Mouse (Mus musculus): ENCODE data around the gene Dhdh. TPM values are rescaled to one million over a fixed set of nuclear protein-coding genes. Genes with fewer than 3 reads are reported as not detected.

The Dhdh gene
- polyA plus RNA-seq, 1 experiment from 2014 or later, result 2.3 TPM

- Histone ChIP-seq H3K4me3 (no peak overlapping the region), H3K4me1 (peaks cover 10% of the 10 kb centered on the region), H3K36me3 (peaks cover 18% of the 10 kb centered on the region), H3K27ac (no peak overlapping the region), H3K9ac (no peak overlapping the region), H3K27me3 (replicated peaks) (no peaks in the 10 kb centered on the region), H3K9me3 (no peaks in the 10 kb centered on the region), H3K4me2 (replicated peaks) (peak overlapping the region; percentile 77)
- ATAC-seq (ENCODE audit: low FRiP score, low read depth), result no peak
- 86% methylated on average over 6 of the region's 6 CpGs for WGBS
Measured at GRCm38 (mm10) chr7:45508561-45508960, 20.0 kb upstream of the Dhdh start.

- H3K27me3 ChIP-seq (replicated peaks), result no peaks in the 10 kb centered on the region
- no peak overlapping the region for H3K27ac ChIP-seq
- H3K4me1 ChIP-seq, result peaks cover 10% of the 10 kb centered on the region
- no peak overlapping the region for H3K9ac ChIP-seq
- no peaks in the 10 kb centered on the region for H3K9me3 ChIP-seq
- ATAC-seq (ENCODE audit: low FRiP score, low read depth), result no peak
- no peak overlapping the region for H3K4me2 ChIP-seq (replicated peaks)
- 91% methylated on average over 6 of the region's 6 CpGs for WGBS
- no peak overlapping the region for H3K4me3 ChIP-seq
- peaks cover 18% of the 10 kb centered on the region for H3K36me3 ChIP-seq
Measured at GRCm38 (mm10) chr7:45507583-45507982, 19.0 kb upstream of the Dhdh start.

GRCm38 (mm10) chr7:45498427-45498826, 9.8 kb upstream of the Dhdh start:
- Histone ChIP-seq H3K4me1 (no peaks in the 10 kb centered on the region), H3K4me3 (no peak overlapping the region), H3K9me3 (no peaks in the 10 kb centered on the region), H3K36me3 (peaks cover 79% of the 10 kb centered on the region), H3K27ac (no peak overlapping the region), H3K9ac (no peak overlapping the region), H3K4me2 (replicated peaks) (no peak overlapping the region), H3K27me3 (replicated peaks) (no peaks in the 10 kb centered on the region)
- ATAC-seq (ENCODE audit: low FRiP score, low read depth), result no peak
- WGBS, result 96% methylated on average over 6 of the region's 6 CpGs

- Histone ChIP-seq H3K9ac (no peak overlapping the region), H3K4me1 (peaks cover 10% of the 10 kb centered on the region), H3K27ac (no peak overlapping the region), H3K4me2 (replicated peaks) (no peak overlapping the region), H3K36me3 (peaks cover 70% of the 10 kb centered on the region), H3K27me3 (replicated peaks) (no peaks in the 10 kb centered on the region), H3K9me3 (no peaks in the 10 kb centered on the region), H3K4me3 (no peak overlapping the region)
- no peak for ATAC-seq (ENCODE audit: low FRiP score, low read depth)
- WGBS, result 85% methylated on average over 9 of the region's 9 CpGs
Measured at GRCm38 (mm10) chr7:45494548-45494947, 5.9 kb upstream of the Dhdh start.

- H3K36me3 ChIP-seq, result peaks cover 54% of the 10 kb centered on the region
- no peak overlapping the region for H3K4me3 ChIP-seq
- no peak overlapping the region for H3K4me2 ChIP-seq (replicated peaks)
- H3K4me1 ChIP-seq, result peaks cover 10% of the 10 kb centered on the region
- WGBS, result 96% methylated on average over 5 of the region's 5 CpGs
- H3K27me3 ChIP-seq (replicated peaks), result no peaks in the 10 kb centered on the region
- no peaks in the 10 kb centered on the region for H3K9me3 ChIP-seq
- H3K9ac ChIP-seq, result no peak overlapping the region
- ATAC-seq (ENCODE audit: low FRiP score, low read depth), result no peak
- H3K27ac ChIP-seq, result no peak overlapping the region
Measured at GRCm38 (mm10) chr7:45492951-45493350, 4.3 kb upstream of the Dhdh start.

- no peak overlapping the region for H3K4me3 ChIP-seq
- ATAC-seq (ENCODE audit: low FRiP score, low read depth), result no peak
- H3K27me3 ChIP-seq (replicated peaks), result no peaks in the 10 kb centered on the region
- no peak overlapping the region for H3K4me2 ChIP-seq (replicated peaks)
- H3K27ac ChIP-seq, result no peak overlapping the region
- peaks cover 10% of the 10 kb centered on the region for H3K4me1 ChIP-seq
- H3K36me3 ChIP-seq, result peaks cover 48% of the 10 kb centered on the region
- WGBS, result 94% methylated on average over 8 of the region's 8 CpGs
- no peaks in the 10 kb centered on the region for H3K9me3 ChIP-seq
- no peak overlapping the region for H3K9ac ChIP-seq
Measured at GRCm38 (mm10) chr7:45492225-45492844, 3.7 kb upstream of the Dhdh start.

GRCm38 (mm10) chr7:45491264-45491663, 2.7 kb upstream of the Dhdh start:
- H3K27ac ChIP-seq, result no peak overlapping the region
- no peak overlapping the region; the same call in 1 of the 2 replicates for H3K4me2 ChIP-seq (replicated peaks)
- no peak overlapping the region for H3K9ac ChIP-seq
- ATAC-seq (ENCODE audit: low FRiP score, low read depth), result no peak
- no peak overlapping the region for H3K4me3 ChIP-seq
- H3K27me3 ChIP-seq (replicated peaks), result no peaks in the 10 kb centered on the region
- H3K9me3 ChIP-seq, result no peaks in the 10 kb centered on the region
- 22% methylated on average over 3 of the region's 3 CpGs for WGBS
- H3K36me3 ChIP-seq, result peaks cover 38% of the 10 kb centered on the region
- H3K4me1 ChIP-seq, result peaks cover 10% of the 10 kb centered on the region

GRCm38 (mm10) chr7:45490822-45491221, 2.2 kb upstream of the Dhdh start:
- Histone ChIP-seq H3K9ac (no peak overlapping the region), H3K27me3 (replicated peaks) (no peaks in the 10 kb centered on the region), H3K36me3 (peaks cover 34% of the 10 kb centered on the region), H3K27ac (no peak overlapping the region), H3K4me1 (peaks cover 10% of the 10 kb centered on the region), H3K4me3 (no peak overlapping the region), H3K4me2 (replicated peaks) (peak overlapping the region; percentile 12; the same call in 1 of the 2 replicates), H3K9me3 (no peaks in the 10 kb centered on the region)
- ATAC-seq (ENCODE audit: low FRiP score, low read depth), result no peak
- 32% methylated on average over 6 of the region's 9 CpGs for WGBS

- Histone ChIP-seq H3K4me2 (replicated peaks) (no peak overlapping the region), H3K4me1 (peaks cover 10% of the 10 kb centered on the region), H3K9ac (no peak overlapping the region), H3K27me3 (replicated peaks) (no peaks in the 10 kb centered on the region), H3K4me3 (no peak overlapping the region), H3K27ac (no peak overlapping the region), H3K36me3 (peaks cover 21% of the 10 kb centered on the region), H3K9me3 (no peaks in the 10 kb centered on the region)
- ATAC-seq (ENCODE audit: low FRiP score, low read depth), result no peak
- WGBS, result 67% methylated on average over 7 of the region's 7 CpGs
Measured at GRCm38 (mm10) chr7:45489578-45489977, 973 bp upstream of the Dhdh start.

- WGBS, result 36% methylated on average over 11 of the region's 11 CpGs
- ATAC-seq (ENCODE audit: low FRiP score, low read depth), result peak; percentile 57
Measured at GRCm38 (mm10) chr7:45487861-45488292, 728 bp downstream of the Dhdh start.

GRCm38 (mm10) chr7:45486761-45487415, 1.7 kb downstream of the Dhdh start, which contains the start of gene Gm45808:
TSS of gene Gm45808 (minus strand) at chr7:45486811.
- 0 out of 2 replicates have a peak within 1 kb of the TSS, but pooled peaks have one; percentile 61 for H3K4me2 ChIP-seq (replicated peaks)
- 88% methylated on average over 12 of the region's 12 CpGs for WGBS
- no peak within 1 kb of the TSS for H3K9ac ChIP-seq

More at GRCm38 (mm10) chr7:45487861-45488292, 728 bp downstream of the Dhdh start:
- H3K9me3 ChIP-seq, result no peaks in the 10 kb centered on the region
- H3K4me2 ChIP-seq (replicated peaks), result peak overlapping the region; percentile 61
- 0 out of 2 replicates have a peak overlapping the region, but pooled peaks have one; percentile 52 for H3K9ac ChIP-seq
- peaks cover 10% of the 10 kb centered on the region for H3K4me1 ChIP-seq
- H3K36me3 ChIP-seq, result peaks cover 5% of the 10 kb centered on the region
- no peaks in the 10 kb centered on the region for H3K27me3 ChIP-seq (replicated peaks)
- no peak overlapping the region for H3K27ac ChIP-seq
- H3K4me3 ChIP-seq, result peak overlapping the region; percentile 42

GRCm38 (mm10) chr7:45486158-45486557, 2.4 kb downstream of the Dhdh start:
- Histone ChIP-seq H3K36me3 (no peaks in the 10 kb centered on the region), H3K4me2 (replicated peaks) (no peak overlapping the region), H3K9me3 (no peaks in the 10 kb centered on the region), H3K27me3 (replicated peaks) (no peaks in the 10 kb centered on the region), H3K4me1 (peaks cover 7% of the 10 kb centered on the region), H3K27ac (no peak overlapping the region), H3K4me3 (no peak overlapping the region), H3K9ac (no peak overlapping the region)
- ATAC-seq (ENCODE audit: low FRiP score, low read depth), result no peak
- 84% methylated on average over 7 of the region's 7 CpGs for WGBS

More at GRCm38 (mm10) chr7:45486761-45487415, 1.7 kb downstream of the Dhdh start, which contains the start of gene Gm45808:
- Histone ChIP-seq H3K4me1 (peaks cover 10% of the 10 kb centered on the region), H3K27me3 (replicated peaks) (no peaks in the 10 kb centered on the region), H3K9me3 (no peaks in the 10 kb centered on the region), H3K4me3 (no peak within 1 kb of the TSS), H3K27ac (no peak within 1 kb of the TSS), H3K36me3 (no peaks in the 10 kb centered on the region; the same call in 1 of the 2 replicates)
- no peak for ATAC-seq (ENCODE audit: low FRiP score, low read depth)

Measured in neural tube, embryonic 12.5 days (tissue).